Mouse (Mus musculus) bone marrow macrophage, adult 2 months (primary cell): ENCODE data around the gene Mcu.

Experiments
- CTCF ChIP-seq: IDR thresholded peaks from 2 replicates; pipeline ENCODE4 v1.5.1; 2012; ENCODE audit warnings: low read depth, mild to moderate bottlenecking, low read length, moderate library complexity
- POLR2A ChIP-seq: IDR thresholded peaks from 2 replicates; pipeline ENCODE4 v1.6.1; 2012; ENCODE audit warnings: mild to moderate bottlenecking, low read depth, low read length, borderline replicate concordance

- TF ChIP-seq CTCF (no peak), POLR2A (no peak)
Observed at GRCm38 (mm10) chr10:59552456-59552855, 64.0 kb downstream of the Mcu start.
